Mouse (Mus musculus) brain, embryonic 18.5 days (tissue): ENCODE results near the gene Gsta1.
"Not testable (repeated sequence)": the region's sequence is repeated elsewhere in the genome, so short reads cannot be mapped to it uniquely, and the experiment has no call there.

Source experiments
- DNase-seq: peaks from one replicate; pipeline ENCODE4 v3.0.0-alpha.2; 2012; ENCODE audit warnings: low read depth, low spot score

Gsta1 gene

DNA sequence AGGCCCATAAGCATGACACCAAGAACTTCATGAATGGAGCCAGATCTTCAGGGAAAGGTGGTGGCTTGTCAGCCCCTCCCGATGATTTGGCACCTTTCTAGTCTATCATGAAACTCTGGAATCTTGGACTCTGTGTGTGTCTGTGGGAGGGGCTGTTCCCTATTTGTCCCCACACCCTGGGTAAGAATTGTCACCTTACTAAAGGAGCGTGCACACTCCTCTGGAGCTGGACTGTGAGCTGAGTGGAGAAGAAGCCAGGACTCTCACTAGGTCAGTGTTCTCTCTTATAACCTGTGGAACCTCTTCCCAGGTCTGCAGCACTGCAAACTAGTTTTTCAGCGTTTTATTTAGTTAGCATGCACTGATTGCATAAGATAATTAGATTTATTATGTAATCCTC is at the start of gene Gsta1:
Gene Gsta1, plus strand, starts transcription at position 196 of the 400 bp plus-strand sequence.
- DNase-seq: not testable (repeated sequence)

DNA sequence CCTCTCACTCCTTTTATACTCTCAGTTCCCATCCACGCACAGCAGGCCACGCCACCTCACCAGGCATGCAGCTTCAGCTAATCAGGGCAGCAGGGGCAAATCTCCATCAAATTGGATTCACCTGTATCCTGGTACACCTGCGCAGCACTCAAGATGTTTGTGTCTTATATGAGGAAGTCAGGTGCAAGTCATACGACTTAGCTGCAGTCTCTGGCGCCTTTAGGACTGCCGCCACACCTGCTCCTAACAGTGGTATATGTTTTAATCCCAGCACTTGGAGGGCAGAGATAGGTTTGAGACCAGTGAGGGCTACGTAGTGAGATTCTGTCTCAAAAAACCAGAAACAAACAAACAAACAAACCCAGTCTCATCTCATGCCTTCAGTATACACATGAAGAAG is 48.0 kb upstream of the Gsta1 start, which contains the start of gene Gsta4:
Gene Gsta4, plus strand, starts transcription at position 301 of the 400 bp plus-strand sequence.
- not testable (repeated sequence) for DNase-seq

GRCm38 (mm10) chr9:78185686-78186085 is 44.8 kb upstream of the Gsta1 start:
- DNase-seq: no peak

DNA sequence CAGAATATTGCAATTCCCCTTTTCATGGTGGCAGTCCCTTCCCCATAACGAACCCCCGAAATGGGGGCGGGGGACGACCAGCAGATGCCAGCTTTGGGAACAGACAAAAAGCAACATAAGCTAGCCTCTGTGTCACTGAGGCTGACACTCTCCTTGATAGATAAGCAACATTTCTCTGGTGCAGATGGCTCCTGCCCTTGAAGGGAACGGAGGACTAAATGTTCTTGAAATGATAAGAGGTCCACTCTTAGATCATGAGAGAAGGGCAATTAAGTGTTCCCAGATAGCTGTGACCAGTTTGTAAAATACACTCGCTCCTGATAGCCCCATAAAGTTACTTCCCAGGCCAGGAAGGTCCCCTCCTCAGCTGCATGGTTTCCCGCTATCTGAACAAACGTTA is 41.5 kb upstream of the Gsta1 start:
- DNase-seq: no peak

GRCm38 (mm10) chr9:78190651-78191634 is 39.5 kb upstream of the Gsta1 start:
- DNase-seq: no peak

DNA sequence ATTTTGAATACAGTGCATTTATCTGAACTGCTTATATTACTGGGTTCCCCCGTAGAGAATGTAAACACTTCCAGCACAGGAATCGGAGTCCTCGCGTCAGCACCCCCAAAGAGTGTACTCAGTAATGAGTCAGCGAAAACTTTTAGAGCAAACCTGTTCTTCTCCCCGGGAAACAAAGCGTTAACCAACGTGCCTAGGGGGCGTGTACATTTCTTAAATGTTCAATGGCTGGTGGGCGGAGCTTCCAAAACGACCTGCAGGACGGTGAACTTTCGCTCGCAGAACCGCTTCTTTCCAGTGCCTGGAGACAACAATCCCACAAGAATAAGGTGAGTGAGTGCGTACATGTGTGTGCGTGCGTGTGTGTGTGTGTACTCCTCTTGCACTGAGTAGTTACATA is 38.7 kb upstream of the Gsta1 start:
- DNase-seq: peak; percentile 14

DNA sequence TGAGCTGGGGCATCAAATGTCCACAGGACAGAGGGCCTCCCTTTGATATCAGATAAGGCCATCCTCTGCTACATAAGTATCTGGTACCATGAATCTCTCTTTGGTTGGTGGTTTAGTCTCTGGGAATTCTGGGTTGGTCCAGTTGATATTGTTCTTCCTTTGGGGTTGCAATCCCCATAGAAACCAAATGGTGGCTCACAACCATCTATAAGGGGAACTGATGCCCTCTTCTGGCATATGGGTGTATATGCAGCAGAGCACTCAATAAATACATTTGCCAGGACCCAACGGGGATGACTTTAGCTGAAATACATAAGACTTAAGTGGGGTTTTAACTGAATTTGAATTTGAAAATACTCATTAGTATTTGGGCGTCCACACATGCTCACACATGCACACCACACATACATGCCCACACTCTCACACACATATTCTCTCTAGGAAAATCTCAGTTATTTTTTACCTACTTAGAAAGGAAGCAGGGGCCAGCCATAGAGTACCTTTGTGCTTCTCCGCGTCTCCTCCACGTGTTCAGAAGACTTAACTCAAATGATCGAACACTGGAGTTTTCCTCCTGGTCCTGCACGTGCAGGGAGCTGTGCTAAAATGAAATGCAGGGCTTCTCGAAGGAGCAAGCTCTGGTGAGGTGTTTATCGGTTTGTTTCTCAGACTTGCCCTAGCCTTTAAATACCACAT is 36.4 kb upstream of the Gsta1 start:
- no peak for DNase-seq

DNA sequence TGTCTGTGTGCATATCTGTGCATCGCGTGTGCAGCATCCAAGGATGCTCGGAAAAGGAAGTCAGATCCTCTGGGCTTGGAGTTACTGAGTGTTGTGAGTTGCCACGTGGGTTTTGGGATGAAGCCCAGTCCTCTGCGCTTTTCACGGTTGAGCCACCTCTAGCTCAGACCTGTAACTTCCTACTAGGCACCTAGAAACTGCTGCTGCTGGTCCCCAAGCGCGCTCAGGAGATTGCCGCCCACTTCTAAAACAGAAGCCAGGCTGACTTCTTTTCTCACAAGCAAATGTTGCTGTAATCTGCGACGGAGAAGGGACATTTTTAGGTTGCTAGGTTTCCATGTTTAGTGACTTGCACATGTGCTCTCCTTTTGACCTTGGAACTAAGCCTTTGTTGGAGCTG is 35.4 kb upstream of the Gsta1 start:
- no peak for DNase-seq

GRCm38 (mm10) chr9:78197801-78198200 is 32.7 kb upstream of the Gsta1 start:
- DNase-seq: no peak

- DNase-seq: no peak
Measured at GRCm38 (mm10) chr9:78204194-78204593, 26.3 kb upstream of the Gsta1 start.

DNA sequence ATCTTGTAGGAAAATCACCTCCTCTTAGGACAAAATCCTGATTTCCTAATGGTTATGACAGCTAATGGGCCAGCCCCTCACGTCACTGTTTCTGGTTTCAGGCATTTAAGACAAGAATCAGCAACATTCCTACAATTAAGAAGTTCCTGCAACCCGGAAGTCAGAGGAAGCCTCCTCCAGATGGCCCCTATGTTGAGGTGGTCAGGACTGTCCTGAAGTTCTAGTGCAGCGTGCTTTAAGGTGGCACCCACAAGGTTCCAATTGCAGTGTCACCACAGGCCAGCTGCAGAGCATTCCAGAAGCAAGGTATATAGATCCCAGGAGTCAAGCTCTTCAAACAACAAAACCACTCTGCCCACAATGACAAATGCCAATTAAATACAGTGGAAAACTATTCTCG is 21.5 kb upstream of the Gsta1 start:
- no peak for DNase-seq

DNA sequence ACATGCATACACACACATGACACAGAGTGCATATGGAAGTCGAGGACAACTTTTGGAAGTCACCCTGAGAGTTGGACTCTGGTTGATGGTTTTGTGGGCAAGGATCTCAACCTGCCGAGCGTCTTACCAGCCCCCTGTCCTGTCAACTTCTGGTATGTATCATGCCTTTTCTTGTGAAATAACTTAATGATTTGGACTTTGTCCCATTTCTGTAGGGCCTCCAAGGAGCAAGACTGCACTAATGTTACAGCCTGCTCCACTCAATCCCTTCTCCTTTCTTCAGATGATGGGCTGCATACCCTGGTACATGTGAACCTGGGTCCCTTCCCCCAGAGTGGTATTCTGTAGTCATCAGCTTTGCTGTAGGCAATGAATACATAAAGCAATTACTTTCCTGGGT is 20.4 kb upstream of the Gsta1 start:
- DNase-seq: no peak

- no peak for DNase-seq
Measured at GRCm38 (mm10) chr9:78210821-78211220, 19.6 kb upstream of the Gsta1 start.

- DNase-seq: no peak
Measured at GRCm38 (mm10) chr9:78211521-78211920, 18.9 kb upstream of the Gsta1 start.

DNA sequence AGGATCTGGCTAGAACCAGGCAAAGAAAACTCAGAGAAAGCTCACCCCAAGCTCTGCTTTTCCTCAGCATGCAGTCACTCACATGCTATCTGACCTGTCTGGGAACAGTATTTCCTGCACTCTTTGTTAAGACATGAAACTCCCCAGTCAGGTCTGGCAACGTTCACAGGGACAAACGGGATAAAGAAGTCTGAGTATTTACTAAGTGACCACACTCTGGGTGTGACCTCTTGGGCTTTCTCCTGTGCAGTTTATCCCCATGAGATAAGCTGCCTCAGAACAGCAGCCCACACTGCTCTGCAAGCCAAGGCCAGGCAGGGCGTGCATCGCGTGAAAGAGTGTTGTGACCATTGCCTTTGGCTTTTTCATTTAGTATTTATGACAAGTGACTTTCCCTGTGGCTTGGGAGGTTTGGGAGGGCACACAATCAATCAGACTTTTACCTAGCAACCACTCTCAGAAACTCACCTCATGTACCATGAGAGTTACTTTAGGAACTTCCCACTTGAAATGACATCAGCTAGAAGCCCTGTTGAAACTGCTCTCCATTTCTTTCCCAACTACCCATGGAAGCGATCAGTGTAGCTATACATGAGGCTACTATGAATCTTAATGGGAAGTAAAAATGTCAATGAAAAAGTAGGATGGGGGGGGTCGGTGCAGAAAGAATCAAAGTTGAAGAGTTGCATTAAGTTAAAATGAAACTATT is 18.0 kb upstream of the Gsta1 start:
- no peak for DNase-seq

GRCm38 (mm10) chr9:78217074-78217473 is 13.4 kb upstream of the Gsta1 start:
- DNase-seq: no peak

GRCm38 (mm10) chr9:78222616-78223015 is 7.8 kb upstream of the Gsta1 start:
- DNase-seq: no peak

- DNase-seq: no peak
Measured at GRCm38 (mm10) chr9:78223221-78223902, 7.1 kb upstream of the Gsta1 start.

DNA sequence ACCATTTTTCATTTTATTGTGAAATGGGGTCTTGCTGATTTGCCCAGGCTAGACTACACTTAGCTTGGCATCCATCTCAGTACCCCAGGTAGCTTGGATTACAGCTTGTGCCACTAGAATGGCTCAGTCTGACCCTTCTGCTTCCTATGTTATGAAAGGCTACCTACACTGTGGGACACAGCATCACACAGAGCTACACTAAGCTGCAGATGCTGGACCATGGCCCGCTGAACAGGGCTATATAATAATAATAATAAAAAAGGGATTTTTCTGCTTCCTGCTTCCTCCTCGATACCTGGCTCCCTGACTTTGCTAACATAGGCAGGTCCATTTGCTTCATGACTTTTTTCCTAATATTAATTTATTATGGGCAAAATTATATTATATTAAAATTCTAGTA is 6.0 kb upstream of the Gsta1 start:
- no peak for DNase-seq

DNA sequence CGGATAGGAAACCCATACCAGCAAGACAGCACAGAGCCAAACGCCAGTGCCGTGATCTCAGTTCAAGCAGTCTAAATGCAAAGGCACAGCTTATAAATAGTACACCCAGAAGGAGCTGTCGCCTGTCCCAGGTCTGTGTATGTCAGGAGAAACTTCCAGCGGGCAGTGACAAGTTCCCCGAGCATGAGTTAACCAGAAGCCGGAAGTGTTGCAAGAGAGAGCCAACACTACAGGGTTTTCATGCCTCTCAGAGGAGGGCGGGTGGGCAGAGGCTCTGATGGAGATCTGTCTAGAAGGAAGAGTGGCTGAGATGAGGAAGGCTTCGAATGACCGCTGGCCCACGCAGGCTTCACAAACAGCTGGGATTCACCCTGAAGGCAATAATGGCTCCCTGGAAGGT is 5.2 kb upstream of the Gsta1 start:
- DNase-seq: no peak

DNA sequence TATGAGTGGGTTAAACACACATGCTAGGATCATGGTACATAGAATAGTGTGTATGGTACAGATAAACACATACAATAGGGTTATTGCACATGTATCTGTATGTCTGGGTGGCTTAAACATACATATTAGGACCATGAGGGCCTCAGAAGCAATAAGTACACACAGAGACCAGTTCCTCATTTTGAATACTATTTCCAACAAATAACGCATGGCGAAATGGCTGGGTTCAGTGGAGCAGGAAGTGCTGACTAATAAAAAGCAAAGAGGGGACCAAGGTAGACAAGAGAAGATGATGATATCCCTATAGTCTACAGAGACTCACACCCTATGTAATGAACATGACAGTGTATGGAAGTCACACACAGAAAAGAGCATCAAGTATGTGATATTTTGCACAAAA is 2.3 kb upstream of the Gsta1 start:
- no peak for DNase-seq
